Mouse (Mus musculus): Measurements from ENCODE around the gene Poldip3.

Poldip3 gene

DNA sequence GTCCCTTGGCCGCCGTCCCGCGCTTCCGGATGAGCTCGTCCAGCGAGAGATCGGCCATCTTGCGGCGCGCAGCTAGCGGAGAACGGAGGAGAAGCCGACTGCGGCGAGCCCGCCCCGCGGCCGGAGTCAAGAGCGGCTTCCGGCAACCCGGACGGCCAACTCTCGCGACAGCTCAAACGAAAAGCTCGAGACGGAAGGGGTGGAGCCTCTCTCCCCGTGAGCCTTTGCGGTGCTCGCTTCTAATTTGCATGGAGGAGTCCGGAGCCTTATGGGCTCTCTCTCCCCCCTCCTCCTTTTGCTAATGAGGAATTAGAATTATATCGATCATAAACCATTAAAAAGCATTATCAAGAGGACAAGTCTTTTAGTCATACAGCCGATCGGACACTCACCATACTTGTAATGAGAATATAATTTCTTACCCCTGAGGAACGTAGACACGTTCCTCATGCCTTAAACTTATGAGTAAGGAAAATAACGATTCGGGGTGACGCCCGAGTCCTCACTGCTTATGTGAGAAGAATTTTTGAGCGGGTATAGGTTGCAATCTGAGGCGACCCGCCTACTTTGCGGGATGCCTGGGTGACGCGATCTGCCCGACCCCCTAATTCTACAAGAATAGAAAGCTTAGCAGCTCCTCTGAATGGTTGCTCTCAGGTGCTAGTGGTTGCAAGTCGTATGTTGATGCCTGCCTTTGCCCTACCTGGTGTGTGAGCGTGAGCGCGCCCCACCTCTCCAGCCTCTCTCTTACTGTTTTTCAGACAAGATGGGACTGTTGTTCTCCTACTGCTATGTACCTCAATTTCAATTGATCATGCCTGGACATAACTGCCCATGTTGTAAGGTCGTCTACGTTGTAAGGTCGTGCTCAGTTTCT is at the start of gene Poldip3:
Gene Poldip3 (minus strand): TSS at position 189 of the 877 bp plus-strand sequence.
- peak; percentile 98 for DNase-seq (ENCODE audit: low spot score in 2 of 2)

DNA sequence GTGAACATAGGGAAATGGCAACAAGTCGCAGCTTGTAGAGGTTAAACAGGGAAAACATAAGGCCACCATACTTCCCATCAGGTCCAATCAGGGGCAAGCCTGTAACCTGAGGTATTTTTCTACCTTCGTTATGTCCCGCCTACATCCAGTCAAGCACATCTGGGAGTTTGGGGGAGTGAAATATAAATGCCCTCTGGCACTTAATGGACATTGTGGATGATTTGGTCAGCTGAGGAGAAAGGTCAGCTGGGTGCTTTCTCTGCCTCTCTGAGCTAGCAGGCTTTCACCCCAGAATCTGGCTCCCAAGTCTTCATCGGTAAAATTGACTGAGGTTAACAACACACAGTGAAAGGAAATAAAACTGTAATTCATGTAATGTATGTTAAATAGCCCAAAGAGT is 44.2 kb upstream of the Poldip3 start:
- no peak for DNase-seq (ENCODE audit: low spot score in 2 of 2)

DNA sequence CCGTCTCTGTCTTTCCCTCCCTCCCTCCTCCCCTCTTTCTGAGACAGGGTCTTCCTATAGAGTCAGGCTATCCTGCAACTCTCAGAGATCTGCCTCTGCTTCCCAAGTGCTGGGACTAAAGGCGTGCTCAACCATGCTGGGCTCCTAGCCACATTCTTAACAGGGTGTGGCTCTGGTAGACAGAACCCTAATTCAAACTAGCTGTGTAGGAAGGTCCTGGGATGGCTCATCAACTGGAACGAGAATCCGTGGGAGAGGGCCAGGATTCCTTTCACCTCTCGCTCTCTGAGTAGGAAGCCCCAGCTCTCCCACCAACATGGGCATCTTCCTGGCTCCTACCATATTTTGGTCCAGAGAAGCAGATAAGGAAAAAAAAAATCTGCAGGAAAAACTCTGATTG is 33.2 kb upstream of the Poldip3 start:
- DNase-seq (ENCODE audit: low spot score in 2 of 2): no peak

DNA sequence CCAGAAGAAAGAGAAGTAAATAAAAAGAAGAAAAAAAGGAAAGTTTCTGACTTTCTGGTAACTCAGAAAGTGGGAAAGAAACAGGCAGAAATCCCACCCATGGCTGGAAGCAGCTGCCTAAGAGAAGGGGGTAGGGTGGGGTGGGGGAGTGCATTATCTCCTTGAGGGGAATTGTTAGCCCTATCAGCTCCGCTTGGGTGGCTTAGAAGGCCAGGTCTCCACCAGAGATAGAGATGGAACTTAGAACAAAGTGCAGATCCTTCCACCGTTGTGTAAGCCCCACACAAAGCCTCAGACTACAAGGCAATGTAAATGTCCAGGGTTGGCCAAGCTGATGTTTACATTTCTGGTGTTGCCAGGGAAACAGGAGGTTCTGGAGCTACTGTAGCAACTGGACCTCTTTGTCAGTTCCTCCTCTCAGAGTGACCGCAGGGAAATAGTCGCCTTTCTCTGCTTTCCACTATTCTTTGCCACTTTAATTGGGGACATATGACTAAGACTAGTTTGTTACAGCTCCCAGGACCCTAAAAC is 32.7 kb upstream of the Poldip3 start:
- DNase-seq (ENCODE audit: low spot score in 2 of 2): no peak

DNA sequence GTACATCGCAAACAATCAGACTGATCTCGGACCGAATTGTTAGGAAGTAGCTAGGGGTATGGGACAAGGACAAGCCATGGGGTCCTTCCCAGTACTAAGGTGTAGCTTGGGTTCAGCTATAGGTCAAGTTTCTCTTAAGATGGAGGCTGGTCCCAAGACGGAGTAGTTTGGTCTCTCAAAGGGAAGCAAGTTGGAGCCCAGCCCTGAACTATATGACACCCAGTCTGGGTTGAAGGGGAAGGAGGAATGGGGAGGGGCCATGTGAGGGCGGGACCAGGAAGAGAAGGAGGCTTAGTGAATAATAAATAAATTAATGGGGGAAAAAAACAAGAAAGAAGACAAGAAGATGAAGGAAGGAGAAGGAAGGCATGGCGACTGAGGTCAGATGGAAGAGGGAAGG is 30.8 kb upstream of the Poldip3 start:
- no peak for DNase-seq (ENCODE audit: low spot score in 2 of 2)

DNA sequence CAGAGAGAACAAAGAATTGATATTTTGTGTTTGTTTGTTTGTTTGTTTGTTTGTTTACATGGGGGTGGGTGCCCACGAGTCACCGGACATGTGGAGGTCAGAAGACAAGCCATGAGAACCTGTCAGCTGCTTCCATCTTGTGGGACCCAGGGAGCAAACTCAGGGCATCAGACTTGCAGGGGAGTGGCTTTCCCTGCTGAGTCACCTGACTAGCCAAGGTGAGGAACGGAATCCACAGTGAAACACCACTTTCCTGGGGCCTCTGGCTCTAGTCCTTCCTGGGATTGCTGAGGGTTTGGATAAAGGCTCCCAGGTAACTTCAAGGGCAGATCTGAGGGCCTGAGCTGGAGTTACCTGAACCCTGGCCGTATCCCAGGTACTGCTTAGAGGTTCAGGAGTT is 27.5 kb upstream of the Poldip3 start:
- DNase-seq (ENCODE audit: low spot score in 2 of 2): no peak

DNA sequence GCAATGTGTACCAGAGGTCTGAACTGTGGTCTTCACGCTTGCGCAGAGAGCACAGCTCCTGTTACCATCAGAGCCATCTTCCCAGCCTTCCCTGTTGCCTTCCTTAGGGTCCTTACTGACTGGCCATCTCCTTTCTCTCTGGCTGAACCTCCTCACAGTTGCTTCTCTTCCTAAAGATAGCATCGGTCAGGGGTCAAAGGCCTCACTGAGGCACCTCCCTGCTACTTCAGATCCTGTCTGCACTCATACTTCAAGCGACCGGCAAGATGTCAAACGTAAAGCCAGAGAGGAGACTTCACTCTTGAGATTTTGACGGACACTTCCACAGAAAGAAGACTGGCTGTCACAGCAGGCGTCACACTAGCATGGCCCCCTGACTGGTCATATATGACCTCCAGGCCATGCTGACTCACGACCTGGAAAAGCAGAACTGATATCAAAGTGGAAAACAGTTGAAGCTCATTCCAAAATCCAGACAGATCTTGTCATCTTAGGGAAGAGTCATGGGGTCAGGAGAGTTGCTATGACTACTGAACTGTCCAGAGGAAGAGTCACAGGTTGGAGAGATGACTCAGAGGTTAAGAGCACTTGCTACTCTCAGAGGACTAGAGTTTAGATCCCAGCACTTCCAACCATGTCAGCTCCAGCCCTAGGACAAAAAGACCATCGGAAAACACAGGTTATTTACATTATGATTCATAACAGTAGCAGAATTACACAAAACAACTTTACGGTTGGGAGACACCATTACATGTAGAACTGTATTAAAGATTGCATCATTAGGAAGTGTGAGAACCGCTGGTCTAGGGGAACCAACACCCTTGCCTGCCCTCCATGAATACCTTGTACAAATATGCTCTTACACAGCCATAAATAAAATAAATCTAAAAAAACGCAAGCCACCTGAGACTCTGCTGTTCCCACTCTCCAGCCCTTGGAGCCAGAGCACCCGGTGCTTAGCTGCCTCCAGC is 25.0 kb upstream of the Poldip3 start:
- no peak for DNase-seq (ENCODE audit: low spot score in 2 of 2)

DNA sequence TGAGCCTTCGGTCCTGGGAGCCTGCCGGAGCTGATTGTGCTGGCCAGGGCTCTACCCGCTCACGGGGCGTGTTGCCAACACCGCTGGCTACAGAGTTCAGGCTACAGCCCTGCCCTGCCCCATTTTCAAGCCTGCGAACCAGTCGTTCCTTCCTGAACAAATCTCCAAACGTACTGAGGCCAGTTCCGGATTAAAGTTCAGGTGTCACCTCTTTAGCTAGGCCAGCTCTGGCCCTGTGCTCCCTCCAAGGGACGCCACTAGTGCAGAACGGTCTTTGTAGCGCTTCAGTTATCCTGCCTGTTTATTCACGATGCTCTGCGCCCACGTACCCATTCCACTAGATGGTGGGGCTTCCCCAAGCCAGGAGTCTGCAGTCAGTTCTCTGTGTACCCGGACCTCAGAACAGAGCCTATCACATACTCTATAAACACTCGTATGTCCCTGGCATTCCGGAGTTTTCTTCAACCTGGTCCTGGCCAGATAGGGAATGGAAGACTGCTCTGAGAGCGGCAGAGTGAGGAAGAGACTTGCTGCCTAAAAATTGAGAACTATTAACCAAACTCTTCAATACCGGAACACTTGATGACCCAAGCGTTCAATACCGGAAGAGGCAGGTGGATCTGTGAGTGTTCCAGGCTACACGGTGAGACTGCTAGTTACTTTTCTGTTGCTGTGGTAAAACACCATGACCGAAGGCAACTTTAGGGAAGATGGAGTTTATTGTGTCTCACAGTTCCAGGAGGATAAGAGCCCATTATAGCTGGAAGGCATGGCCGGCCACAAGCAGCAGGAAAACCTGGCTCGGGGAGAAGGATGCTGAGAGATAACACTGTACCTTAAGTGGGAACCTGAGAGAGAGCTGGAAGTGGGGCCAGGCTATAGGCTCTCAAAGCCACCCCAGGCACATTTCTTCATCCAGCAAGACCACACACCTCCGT is 23.6 kb upstream of the Poldip3 start, which contains the start of gene Cyb5r3:
Gene Cyb5r3 (minus strand): TSS at position 101 of the 938 bp plus-strand sequence.
- no peak for DNase-seq (ENCODE audit: low spot score in 2 of 2)

DNA sequence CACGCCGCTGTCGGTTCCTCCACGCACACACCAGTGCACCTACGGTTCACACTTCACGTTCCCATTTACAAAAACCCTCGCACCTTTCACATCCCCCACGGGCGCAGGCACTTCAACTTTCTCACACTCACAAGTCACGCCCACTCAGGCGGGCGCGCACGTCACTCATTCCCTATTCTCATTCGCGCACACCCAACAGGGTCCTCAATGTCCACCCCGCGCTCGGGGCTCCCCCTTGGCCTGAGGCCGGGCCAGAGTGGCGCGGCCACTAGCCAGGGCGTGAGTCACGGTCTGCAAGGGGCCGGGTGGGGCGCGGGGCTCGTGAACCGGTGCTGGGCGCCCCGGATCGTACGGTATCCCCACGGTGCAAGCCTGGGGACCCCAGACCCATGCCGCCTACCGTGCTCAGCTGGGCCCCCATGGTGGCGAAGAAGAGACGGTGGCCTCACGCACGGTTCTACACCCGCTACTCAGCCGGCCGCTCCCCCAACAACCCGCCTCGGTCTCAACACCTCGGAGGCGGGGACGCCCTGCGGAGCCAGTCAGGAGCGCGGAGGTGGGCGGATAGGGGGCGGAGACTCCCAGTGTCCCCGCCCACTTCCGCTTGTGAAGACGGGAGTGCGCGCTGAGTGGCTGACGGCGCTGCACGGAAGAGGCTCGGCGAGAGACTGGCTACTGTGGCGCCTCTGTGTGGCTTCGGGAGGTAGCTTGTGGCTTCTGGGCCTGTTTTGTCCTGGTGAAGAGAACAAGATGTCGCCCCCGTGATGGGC is 22.7 kb upstream of the Poldip3 start:
- DNase-seq (ENCODE audit: low spot score in 2 of 2): peak; percentile 95 to 97

DNA sequence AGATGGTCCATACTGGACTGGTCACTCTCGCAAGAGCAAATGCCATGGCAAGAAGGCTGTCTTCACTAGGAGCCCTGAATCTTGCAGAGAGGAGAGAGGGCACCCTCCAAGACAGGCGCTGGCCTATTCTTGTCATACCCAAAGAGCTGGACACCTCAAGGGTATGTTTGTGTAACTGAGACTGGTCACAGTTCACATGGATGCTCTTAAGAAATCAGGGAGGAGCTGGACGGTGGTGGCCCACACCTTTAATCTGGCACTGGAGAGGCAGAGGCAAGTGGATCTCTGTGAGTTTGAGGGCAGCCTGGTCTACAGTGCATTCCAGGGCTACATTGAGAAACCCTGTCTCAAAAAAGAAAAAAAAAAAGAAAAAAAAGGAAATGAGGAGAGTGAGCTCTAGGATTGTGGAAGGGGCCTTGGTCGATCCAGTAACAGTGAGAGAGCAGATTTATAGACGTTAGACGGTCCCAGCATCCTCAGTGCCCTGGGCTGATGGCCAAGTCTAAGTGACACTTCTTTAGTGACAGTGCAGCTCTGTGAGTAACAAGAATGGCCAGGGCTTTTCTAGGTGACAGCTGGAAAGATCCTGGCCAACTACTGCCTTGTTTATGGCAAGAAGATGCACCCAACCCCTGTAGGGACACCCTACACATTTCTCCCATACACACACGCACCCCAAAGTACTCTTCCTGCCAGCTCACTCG is 21.9 kb upstream of the Poldip3 start:
- no peak for DNase-seq (ENCODE audit: low spot score in 2 of 2)

DNA sequence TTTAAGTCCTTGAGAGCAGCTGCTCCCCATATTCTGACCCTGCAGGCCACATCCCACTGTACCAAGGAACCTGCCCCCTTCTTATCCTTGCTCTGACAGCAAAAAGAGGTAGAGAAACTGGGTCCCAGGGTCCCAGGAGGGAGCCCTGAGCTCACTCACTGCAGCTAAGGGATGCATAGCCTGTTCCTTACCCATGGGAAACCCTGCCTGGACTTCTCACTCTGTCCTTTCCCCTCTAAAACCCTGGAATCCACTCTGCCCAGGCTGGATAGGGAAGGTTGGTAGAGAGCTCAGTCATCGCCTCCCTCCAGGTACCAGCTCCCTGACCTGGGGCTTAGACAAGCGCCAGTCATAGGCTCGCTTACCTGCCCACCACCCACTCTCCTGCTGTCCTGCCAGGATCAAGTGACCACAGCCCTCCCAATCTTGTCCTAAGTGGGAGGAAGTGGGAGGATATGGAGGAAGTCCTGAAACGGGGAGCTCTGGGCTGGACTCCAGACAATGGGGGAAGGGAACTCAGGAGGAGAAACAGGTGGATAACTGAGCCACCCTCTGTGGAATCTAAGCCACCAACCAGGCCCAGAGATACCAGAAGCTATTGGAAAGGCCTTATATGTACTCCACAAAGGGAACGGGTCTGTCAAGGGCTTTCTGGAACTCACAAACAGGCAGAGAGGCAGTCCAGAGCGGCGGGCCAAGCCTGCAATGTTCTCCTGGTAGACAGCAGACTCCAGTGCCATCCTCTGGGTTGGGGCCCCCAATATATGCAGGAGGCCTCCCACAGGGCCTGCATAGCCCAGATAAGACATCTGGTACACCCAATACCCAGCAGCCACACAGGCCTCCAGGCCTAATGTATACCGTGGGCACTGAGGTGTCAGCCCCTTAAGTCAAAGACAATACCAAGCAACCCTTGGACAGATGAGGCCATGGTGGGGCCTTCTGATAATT is 20.9 kb upstream of the Poldip3 start:
- DNase-seq (ENCODE audit: low spot score in 2 of 2): no peak

DNA sequence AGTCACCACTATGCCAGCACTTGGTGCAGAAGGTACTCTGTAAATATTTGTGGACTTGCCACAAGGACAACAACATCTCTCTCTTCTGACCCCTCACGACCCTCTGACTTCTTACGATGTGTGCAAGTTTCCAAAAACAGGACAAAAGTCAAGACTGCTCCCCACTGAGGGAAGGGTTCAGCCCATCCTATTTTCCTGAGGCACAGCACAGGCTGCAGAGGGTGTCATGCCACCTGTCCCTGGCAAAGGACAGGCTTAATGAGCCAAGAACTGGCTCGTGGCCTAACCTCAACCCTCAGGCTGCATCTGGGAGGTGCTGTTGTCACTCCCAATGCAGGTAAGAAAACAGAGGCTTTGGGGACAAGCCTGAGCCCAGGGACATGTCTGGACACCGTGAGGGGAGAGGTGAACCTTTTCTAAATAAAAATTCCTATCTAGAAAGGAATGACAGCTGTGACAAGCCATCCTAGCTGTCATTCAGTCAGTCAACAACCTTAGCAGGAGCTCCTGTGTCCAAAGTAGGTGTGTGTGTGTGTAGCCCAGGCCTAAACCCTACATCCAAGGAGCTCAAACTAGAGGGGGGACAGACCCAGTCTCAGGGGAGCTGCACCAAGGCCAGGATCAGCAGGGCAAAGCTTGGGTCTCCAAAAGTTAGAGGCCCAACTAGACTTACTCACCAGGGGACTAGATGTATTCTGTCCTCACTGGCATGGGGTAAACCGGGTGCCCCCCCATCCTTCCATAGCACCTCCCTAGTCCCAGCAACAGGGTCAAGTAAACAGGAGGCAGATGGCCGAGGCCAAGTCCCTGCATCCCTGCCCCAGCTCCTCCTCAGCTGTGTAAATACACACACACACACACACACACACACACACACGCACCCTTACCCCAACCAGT is 19.9 kb upstream of the Poldip3 start:
- DNase-seq (ENCODE audit: low spot score in 2 of 2): no peak

DNA sequence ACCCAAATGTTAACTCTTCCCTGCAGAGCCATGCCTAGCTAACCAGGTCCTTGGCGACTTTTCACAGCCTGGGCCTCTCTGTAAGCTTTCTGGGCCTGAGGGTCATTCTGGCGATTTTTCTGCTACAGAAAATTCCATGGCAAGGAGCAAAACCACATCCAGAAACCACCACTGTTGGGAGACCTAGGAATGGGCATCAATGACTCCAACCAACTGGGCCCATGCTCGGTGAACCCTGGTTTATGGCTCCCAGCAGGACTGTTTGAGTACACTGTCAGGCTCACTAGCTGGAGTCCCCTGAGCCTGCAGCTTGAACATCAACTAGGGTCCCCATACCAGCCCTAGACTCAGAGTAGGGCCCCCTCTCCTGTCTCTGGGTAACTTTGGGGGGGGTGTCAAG is 19.1 kb upstream of the Poldip3 start:
- DNase-seq (ENCODE audit: low spot score in 2 of 2): no peak

DNA sequence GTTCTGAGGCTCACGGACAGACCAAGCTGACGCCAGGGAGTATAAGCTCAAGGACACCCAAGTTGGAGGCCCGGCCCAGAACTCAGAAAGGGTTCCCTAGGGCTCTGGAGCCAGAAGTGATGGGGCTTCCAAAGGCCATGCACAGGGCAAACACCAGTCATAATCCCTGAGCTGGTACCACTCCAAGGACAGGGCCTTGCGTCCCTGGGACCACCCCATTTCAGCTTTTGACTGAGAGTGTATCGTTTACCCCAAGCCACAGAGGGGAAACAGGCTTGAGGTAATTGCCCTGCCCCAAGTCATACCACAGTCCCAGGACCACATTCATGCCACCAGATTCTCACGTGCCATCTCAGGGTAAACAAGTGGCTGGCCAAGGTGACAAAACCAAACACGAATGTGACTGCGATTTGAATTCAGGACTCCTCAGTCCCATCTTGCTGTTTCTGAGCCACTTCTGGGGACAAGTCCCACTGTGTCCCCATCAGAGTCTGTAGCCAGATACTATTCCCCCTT is 18.4 kb upstream of the Poldip3 start:
- no peak for DNase-seq (ENCODE audit: low spot score in 2 of 2)

DNA sequence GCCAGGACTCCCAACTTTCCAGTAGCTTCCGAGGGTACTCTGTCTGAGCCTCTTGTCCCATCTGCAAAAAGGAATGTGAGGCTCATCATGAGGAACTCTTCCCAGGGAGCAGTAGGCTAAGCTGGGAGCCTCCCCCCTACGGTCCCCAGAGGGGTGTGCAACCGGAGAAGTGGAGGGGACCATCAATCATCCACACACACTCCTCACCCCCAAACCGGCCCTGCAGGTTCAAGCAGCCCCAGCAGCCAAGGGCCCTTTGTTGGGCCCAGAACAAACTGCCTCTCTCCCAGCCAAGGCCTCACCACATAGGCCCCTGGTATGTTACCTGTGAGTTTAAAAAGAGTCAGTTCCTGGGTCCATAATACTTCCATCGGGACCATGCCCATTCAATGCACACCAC is 17.9 kb upstream of the Poldip3 start:
- DNase-seq (ENCODE audit: low spot score in 2 of 2): no peak

DNA sequence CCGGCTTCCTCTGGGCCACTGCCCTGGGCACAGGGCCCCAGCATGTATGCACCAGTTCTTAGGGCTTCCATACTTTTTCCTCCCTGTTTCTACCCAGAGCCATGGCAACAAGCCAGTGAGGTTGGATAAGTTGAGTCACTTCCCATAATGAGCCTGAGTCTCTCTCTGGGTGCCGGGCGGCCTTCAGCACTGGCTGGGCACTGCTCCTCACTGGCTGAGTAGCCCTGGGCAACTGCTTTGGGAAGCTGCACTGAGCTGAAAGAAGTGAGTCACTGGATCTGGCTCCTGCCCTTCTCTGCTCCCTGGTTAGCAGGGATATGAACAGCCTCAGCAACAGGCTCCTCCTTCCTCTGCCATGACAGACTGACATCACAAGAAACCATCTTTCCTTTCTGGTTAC is 17.5 kb upstream of the Poldip3 start:
- no peak for DNase-seq (ENCODE audit: low spot score in 2 of 2)

All from right cerebral cortex, adult 2 months (tissue).